Mouse (Mus musculus): ENCODE results near the gene Sema7a. TPM values are rescaled to one million over a fixed set of nuclear protein-coding genes. Genes with fewer than 3 reads are reported as not detected.

The Sema7a gene
- polyA plus RNA-seq, 1 experiment = 26.1 TPM

- WGBS = 87% methylated on average over 6 of the region's 6 CpGs
- Histone ChIP-seq H3K27me3 (ENCODE audit: control insufficient read depth, insufficient read depth, low read length) (no peaks in the 10 kb centered on the region), H3K36me3 (ENCODE audit: control insufficient read depth, insufficient read depth, low read length) (no peaks in the 10 kb centered on the region), H3K4me1 (ENCODE audit: control insufficient read depth, insufficient read depth, insufficient read length) (peaks cover 16% of the 10 kb centered on the region; the same call in 1 of the 2 replicates), H3K4me3 (ENCODE audit: extremely low read depth, insufficient read depth, insufficient read length) (no peak overlapping the region), H3K27ac (ENCODE audit: insufficient read depth, low read length) (no peak overlapping the region)
- DNase-seq (ENCODE audit: low read depth in 1 of 2, low spot score in 2 of 2) = no peak
- TF ChIP-seq CTCF (IDR thresholded peaks at IDR 0.05; ENCODE audit: extremely low read depth, insufficient read depth, insufficient read length, insufficient replicate concordance) = no peak
- TF ChIP-seq POLR2A (IDR thresholded peaks at IDR 0.05; ENCODE audit: low read depth, low read length) = no peak
Measured at GRCm38 (mm10) chr9:57937651-57938050, 2.3 kb upstream of the Sema7a start.

GRCm38 (mm10) chr9:57938225-57939055, 1.5 kb upstream of the Sema7a start:
- no peak for TF ChIP-seq CTCF (IDR thresholded peaks at IDR 0.05; ENCODE audit: extremely low read depth, insufficient read depth, insufficient read length, insufficient replicate concordance)
- TF ChIP-seq POLR2A (IDR thresholded peaks at IDR 0.05; ENCODE audit: low read depth, low read length) = no peak
- no peak for DNase-seq (ENCODE audit: low read depth in 1 of 2, low spot score in 2 of 2)
- H3K4me1 ChIP-seq (ENCODE audit: control insufficient read depth, insufficient read depth, insufficient read length) = peaks cover 19% of the 10 kb centered on the region; the same call in 1 of the 2 replicates
- H3K4me3 ChIP-seq (ENCODE audit: extremely low read depth, insufficient read depth, insufficient read length) = no peak overlapping the region
- no peak overlapping the region for H3K27ac ChIP-seq (ENCODE audit: insufficient read depth, low read length)
- no peaks in the 10 kb centered on the region for H3K27me3 ChIP-seq (ENCODE audit: control insufficient read depth, insufficient read depth, low read length)
- H3K36me3 ChIP-seq (ENCODE audit: control insufficient read depth, insufficient read depth, low read length) = no peaks in the 10 kb centered on the region
- 75% methylated on average over 5 of the region's 5 CpGs for WGBS

- no peaks in the 10 kb centered on the region for H3K27me3 ChIP-seq (ENCODE audit: control insufficient read depth, insufficient read depth, low read length)
- no peaks in the 10 kb centered on the region for H3K36me3 ChIP-seq (ENCODE audit: control insufficient read depth, insufficient read depth, low read length)
- WGBS = under 1% methylated on average over 44 of the region's 44 CpGs
- peaks cover 27% of the 10 kb centered on the region; the same call in 1 of the 2 replicates for H3K4me1 ChIP-seq (ENCODE audit: control insufficient read depth, insufficient read depth, insufficient read length)
- TF ChIP-seq CTCF (IDR thresholded peaks at IDR 0.05; ENCODE audit: extremely low read depth, insufficient read depth, insufficient read length, insufficient replicate concordance) = no peak
- TF ChIP-seq POLR2A (IDR thresholded peaks at IDR 0.05; ENCODE audit: low read depth, low read length) = no peak
- peak overlapping the region; percentile 37 for H3K27ac ChIP-seq (ENCODE audit: insufficient read depth, low read length)
- DNase-seq (ENCODE audit: low read depth in 1 of 2, low spot score in 2 of 2) = no peak
- H3K4me3 ChIP-seq (ENCODE audit: extremely low read depth, insufficient read depth, insufficient read length) = peak overlapping the region; percentile 73
Measured at GRCm38 (mm10) chr9:57940349-57940794, 460 bp downstream of the Sema7a start.

GRCm38 (mm10) chr9:57940861-57941638, 1.1 kb downstream of the Sema7a start:
- DNase-seq (ENCODE audit: low read depth in 1 of 2, low spot score in 2 of 2) = no peak
- WGBS = 11% methylated on average over 28 of the region's 28 CpGs
- TF ChIP-seq POLR2A (IDR thresholded peaks at IDR 0.05; ENCODE audit: low read depth, low read length) = no peak
- no peak for TF ChIP-seq CTCF (IDR thresholded peaks at IDR 0.05; ENCODE audit: extremely low read depth, insufficient read depth, insufficient read length, insufficient replicate concordance)

GRCm38 (mm10) chr9:57942039-57942438, 2.1 kb downstream of the Sema7a start:
- 84% methylated on average over 2 of the region's 2 CpGs for WGBS
- Histone ChIP-seq H3K27me3 (ENCODE audit: control insufficient read depth, insufficient read depth, low read length) (no peaks in the 10 kb centered on the region), H3K36me3 (ENCODE audit: control insufficient read depth, insufficient read depth, low read length) (no peaks in the 10 kb centered on the region), H3K27ac (ENCODE audit: insufficient read depth, low read length) (no peak overlapping the region), H3K4me3 (ENCODE audit: extremely low read depth, insufficient read depth, insufficient read length) (peak overlapping the region; percentile 11; the same call in 1 of the 2 replicates), H3K4me1 (ENCODE audit: control insufficient read depth, insufficient read depth, insufficient read length) (peaks cover 27% of the 10 kb centered on the region; the same call in 1 of the 2 replicates)
- no peak for TF ChIP-seq POLR2A (IDR thresholded peaks at IDR 0.05; ENCODE audit: low read depth, low read length)
- no peak for TF ChIP-seq CTCF (IDR thresholded peaks at IDR 0.05; ENCODE audit: extremely low read depth, insufficient read depth, insufficient read length, insufficient replicate concordance)
- DNase-seq (ENCODE audit: low read depth in 1 of 2, low spot score in 2 of 2) = no peak

More at GRCm38 (mm10) chr9:57940861-57941638, 1.1 kb downstream of the Sema7a start:
- Histone ChIP-seq H3K4me1 (ENCODE audit: control insufficient read depth, insufficient read depth, insufficient read length) (peaks cover 27% of the 10 kb centered on the region; the same call in 1 of the 2 replicates), H3K27ac (ENCODE audit: insufficient read depth, low read length) (no peak overlapping the region; the same call in 1 of the 2 replicates), H3K4me3 (ENCODE audit: extremely low read depth, insufficient read depth, insufficient read length) (peak overlapping the region; percentile 73), H3K27me3 (ENCODE audit: control insufficient read depth, insufficient read depth, low read length) (no peaks in the 10 kb centered on the region), H3K36me3 (ENCODE audit: control insufficient read depth, insufficient read depth, low read length) (no peaks in the 10 kb centered on the region)

- no peaks in the 10 kb centered on the region for H3K36me3 ChIP-seq (ENCODE audit: control insufficient read depth, insufficient read depth, low read length)
- WGBS = 37% methylated on average over 2 of the region's 2 CpGs
- H3K4me1 ChIP-seq (ENCODE audit: control insufficient read depth, insufficient read depth, insufficient read length) = peaks cover 27% of the 10 kb centered on the region; the same call in 1 of the 2 replicates
- H3K27ac ChIP-seq (ENCODE audit: insufficient read depth, low read length) = no peak overlapping the region
- H3K27me3 ChIP-seq (ENCODE audit: control insufficient read depth, insufficient read depth, low read length) = no peaks in the 10 kb centered on the region
- DNase-seq (ENCODE audit: low read depth in 1 of 2, low spot score in 2 of 2) = peak; percentile 44 to 45
- H3K4me3 ChIP-seq (ENCODE audit: extremely low read depth, insufficient read depth, insufficient read length) = no peak overlapping the region
- TF ChIP-seq CTCF (IDR thresholded peaks at IDR 0.05; ENCODE audit: extremely low read depth, insufficient read depth, insufficient read length, insufficient replicate concordance) = no peak
- no peak for TF ChIP-seq POLR2A (IDR thresholded peaks at IDR 0.05; ENCODE audit: low read depth, low read length)
Measured at GRCm38 (mm10) chr9:57943067-57943466, 3.2 kb downstream of the Sema7a start.
